Mouse (Mus musculus) ovary, adult 18-20 months (tissue): ENCODE measurements at regions not wholly inside any gene's neighbourhood (a gene's known extent, or its start where the extent isn't known, plus 50 kb on each side); places are given as distances from the start of the nearest gene placed in this dataset.

Experiments
- DNase-seq: peaks from one replicate; pipeline ENCODE4 v3.0.0; 2022; ENCODE audit warnings: low spot score, mixed read lengths

DNA sequence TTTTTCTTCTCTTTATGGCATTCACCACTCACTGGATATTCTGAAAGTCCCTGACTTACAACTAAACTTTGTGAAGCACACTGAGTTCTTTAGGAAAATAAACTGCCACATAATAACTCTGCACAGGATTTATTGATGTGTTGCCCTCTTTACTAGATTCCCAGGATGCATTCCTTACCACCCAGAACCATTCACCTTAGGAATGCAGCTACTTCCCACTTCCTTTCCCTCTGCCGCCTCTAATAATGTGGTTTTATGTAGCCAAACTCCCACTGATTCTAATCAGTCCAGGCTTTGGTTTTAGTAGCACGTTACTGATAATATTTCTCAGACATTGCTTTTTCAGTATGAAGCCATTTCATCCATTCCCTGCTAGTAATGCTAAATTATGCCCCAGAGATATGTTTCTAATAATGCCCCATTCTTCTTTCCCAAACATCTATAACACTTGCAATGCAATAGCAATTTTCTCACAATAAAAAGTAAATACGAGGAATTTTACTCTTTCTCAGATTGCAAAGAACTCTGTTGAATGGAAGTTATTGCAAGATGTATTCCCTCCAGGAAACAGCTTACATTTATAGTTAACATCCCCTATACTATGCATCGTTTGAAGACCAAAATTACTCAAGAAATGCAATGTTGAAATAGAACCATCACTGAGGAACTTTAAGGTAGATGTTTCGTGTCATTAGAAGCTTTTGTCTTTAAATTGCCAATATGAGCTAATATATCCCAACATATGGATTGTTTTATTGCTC, 145.2 kb upstream of the Zpld1 start:
- no peak for DNase-seq

GRCm38 (mm10) chr16:55435139-55435968, 137.6 kb upstream of the Zpld1 start:
- DNase-seq, result no peak

GRCm38 (mm10) chr16:55421569-55422342, 124.0 kb upstream of the Zpld1 start:
- no peak for DNase-seq

- no peak for DNase-seq
Observed at GRCm38 (mm10) chr16:55420876-55421568, 123.2 kb upstream of the Zpld1 start.

DNA sequence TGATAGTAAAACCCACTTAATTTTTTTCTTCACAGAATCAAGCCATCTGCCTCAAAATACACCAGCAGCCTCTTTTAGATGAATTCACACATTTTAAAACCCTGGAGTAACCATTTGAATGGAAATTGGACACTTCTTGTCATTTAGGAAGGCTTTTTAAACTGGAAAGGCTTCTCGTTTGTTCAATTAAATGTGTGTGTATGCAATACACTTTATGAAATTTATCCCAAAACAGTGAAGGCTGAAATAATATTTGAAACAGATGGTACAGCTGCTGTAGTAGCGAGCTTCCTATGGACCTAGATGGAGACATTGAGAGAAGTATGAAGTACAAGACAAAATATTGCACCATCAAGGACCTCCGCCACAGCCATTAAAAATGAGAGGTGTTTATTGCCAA, 121.1 kb upstream of the Zpld1 start:
- no peak for DNase-seq

DNA sequence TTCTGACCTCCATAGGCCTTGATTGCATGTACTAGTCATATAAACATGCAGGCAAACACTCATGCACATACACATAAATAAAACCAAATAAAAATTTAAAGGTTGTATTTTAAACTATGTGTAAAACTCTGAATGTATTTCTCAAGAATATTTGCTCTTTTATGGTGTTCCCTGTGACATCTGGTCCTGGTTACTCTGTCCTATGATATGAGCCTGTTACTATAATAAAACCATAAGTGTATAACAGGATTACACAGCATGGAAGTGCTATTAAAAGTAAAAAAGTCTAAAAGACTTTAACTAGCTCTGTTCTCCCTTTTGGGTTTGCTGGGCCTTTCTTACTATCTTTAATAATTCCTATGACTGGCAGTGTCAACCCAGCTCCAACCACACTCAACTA, 103.0 kb upstream of the Zpld1 start:
- DNase-seq, result no peak

DNA sequence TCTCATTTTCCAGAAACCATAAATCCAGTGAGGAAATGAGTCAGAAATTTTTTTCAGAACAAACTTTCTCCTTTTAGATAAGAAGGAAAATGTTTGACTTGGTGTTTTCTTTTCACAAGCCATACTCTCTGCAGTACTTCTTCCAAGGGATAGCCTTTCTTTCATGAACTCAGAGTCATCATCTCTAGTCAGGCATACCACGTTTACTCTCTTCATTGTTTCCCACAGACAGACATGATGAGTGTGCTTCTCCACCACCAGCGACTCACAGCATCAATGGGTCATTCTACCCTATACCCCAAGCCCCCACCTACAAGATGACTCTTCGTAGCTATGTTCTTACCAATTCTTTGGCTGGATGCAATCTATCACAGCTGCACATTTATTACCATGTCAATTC, 97.1 kb upstream of the Zpld1 start:
- no peak for DNase-seq

DNA sequence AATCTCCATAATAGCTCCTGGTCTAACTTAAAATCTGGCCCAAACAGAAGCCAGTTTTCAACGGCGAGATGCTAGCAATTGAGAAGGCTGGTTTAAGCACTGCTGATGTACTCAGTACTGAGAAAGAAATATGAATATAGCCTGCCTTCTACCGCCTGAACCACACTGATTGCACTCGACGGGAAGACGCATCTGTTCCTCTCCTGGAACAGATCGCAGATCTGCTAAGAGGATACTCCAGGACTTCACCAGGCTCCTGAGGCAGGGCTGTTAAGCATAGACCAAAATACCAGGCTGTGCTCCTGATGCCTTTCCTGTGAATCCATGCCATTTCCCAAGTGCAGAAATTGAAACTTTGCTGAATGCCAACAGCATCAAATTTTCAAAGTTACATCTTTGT, 92.6 kb upstream of the Zpld1 start:
- DNase-seq, result no peak

DNA sequence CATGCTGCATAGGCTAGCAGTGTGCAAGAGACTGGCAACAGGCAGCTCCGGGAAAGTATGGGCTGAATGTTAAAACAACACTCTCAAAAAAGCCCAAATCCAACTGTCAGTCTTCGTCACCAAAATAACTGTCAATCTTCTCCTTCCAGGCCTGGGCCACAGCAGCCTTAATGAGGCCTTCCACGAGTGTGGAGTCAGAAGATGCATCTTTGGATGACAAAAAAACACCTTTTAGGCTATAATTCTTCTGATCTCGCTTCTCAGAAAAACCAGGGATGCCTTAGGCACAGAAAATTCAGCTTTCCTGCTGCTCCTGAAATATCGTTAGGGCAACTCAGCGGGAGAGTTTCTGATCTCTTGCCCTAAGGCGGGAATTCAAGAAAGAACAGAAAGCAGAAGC, 82.2 kb upstream of the Zpld1 start:
- DNase-seq, result no peak

DNA sequence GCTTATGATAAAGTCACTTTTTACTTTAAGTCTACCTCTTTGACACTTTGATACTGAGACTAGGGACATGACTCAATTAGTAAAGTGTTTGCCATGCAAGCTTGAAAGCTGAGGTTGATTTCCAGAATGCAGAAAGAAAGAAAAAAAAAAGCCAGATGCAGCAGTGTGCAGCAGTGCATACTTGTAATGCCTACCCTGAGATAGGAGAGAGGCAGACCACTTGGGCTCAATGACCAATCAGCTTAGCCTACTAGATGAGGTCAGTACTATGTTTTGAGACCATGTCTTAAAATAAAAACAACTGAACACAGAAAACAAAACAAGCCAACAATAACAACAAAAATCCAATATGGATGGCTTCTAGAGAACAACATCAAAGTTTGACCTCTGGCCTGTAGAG, 81.4 kb upstream of the Zpld1 start:
- no peak for DNase-seq

- no peak for DNase-seq
Observed at GRCm38 (mm10) chr16:55378701-55379100, 80.9 kb upstream of the Zpld1 start.

DNA sequence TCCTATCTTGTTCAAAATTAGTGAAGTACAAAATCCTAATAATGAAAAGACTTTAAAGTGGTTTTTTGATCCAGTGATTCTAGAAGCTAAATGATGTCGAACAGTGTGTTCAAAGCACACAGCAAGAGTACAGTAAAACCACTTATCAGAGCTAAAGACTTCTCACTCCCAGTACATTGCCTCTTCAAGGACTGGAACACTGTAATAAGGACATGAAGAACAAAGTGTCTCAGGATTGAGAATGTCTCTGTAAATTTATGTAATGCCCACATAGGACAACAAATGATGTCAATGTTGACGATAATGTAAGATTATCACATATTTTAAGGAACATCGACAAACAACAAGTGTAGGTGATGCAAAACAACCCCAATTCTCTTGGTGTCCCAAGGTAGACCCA, 78.1 kb upstream of the Zpld1 start:
- no peak for DNase-seq

- DNase-seq, result no peak
Observed at GRCm38 (mm10) chr16:55357686-55358085, 59.9 kb upstream of the Zpld1 start.

- DNase-seq, result no peak
Observed at GRCm38 (mm10) chr16:55356097-55356496, 58.3 kb upstream of the Zpld1 start.
